Mouse (Mus musculus) midbrain, postnatal 0 days (tissue): ENCODE measurements around the gene Chst8. TPM values are rescaled to one million over a fixed set of nuclear protein-coding genes. Genes with fewer than 3 reads are reported as not detected.
A peak's percentile ranks its signal among the peaks of the same experiment; 100 is the strongest.

ENCODE experiments used
- ATAC-seq: fragments of 200-750 bp; cut with Nextera tagmentation; 2 replicates; pipeline ENCODE4 v1.8.0; 2017; ENCODE audit warnings: moderate number of reproducible peaks, mild to moderate bottlenecking, moderate TSS enrichment, moderate library complexity; ENCODE audit not compliant: low FRiP score
- DNase-seq: peaks from one replicate; pipeline ENCODE4 v3.0.0-alpha.2; 2015; ENCODE audit warnings: low spot score
- H3K27ac ChIP-seq: fragments of 300-500 bp; sonication (generic); 2 replicates; pipeline ENCODE4 v1.5.1; 2014; ENCODE audit warnings: low read depth, mild to moderate bottlenecking, low read length, mixed read lengths
- H3K27me3 ChIP-seq: fragments of 300-500 bp; sonication (generic); 2 replicates; pipeline ENCODE4 v1.6.1; 2014; ENCODE audit warnings: low read length, control low read depth, mixed read lengths; ENCODE audit not compliant: insufficient read depth
- H3K36me3 ChIP-seq: fragments of 300-500 bp; sonication (generic); 2 replicates; pipeline ENCODE4 v1.6.1; 2014; ENCODE audit warnings: low read length, control low read depth, mixed read lengths; ENCODE audit not compliant: insufficient read depth
- H3K4me1 ChIP-seq: fragments of 300-500 bp; sonication (generic); 2 replicates; pipeline ENCODE4 v1.6.1; 2014; ENCODE audit warnings: mild to moderate bottlenecking, control low read depth, antibody characterized with exemption, low read length, mixed read lengths; ENCODE audit not compliant: insufficient read depth
- H3K4me2 ChIP-seq: fragments of 300-500 bp; sonication (generic); 2 replicates; pipeline ENCODE4 v1.6.1; 2014; ENCODE audit warnings: low read depth, mild to moderate bottlenecking, low read length, mixed read lengths; ENCODE audit not compliant: poor library complexity, severe bottlenecking
- H3K4me3 ChIP-seq: fragments of 300-500 bp; sonication (generic); 2 replicates; pipeline ENCODE4 v1.5.1; 2014; ENCODE audit warnings: low read depth, mild to moderate bottlenecking, low read length, moderate library complexity
- H3K9ac ChIP-seq: fragments of 300-500 bp; sonication (generic); replicated peaks from 2 replicates; pipeline ENCODE4 v1.6.1; 2014; ENCODE audit warnings: mild to moderate bottlenecking, low read length, moderate library complexity, mixed read lengths; ENCODE audit not compliant: poor library complexity, severe bottlenecking
- H3K9me3 ChIP-seq: fragments of 300-500 bp; sonication (generic); 2 replicates; pipeline ENCODE4 v1.6.1; 2016; ENCODE audit warnings: low read length, control low read depth
- CTCF ChIP-seq: IDR thresholded peaks from 2 replicates; pipeline ENCODE4 v1.5.1; 2016; ENCODE audit warnings: antibody characterized with exemption, mild to moderate bottlenecking
- WGBS: fragments of 180-500 bp; shearing (Covaris S2); extraction: QIAGEN DNeasy Blood & Tissue Kit; methylation state at CpG from one replicate; pipeline ENCODE4 v1.1.7; 2014; 5-methylcytosine and 5-hydroxymethylcytosine counted together
- polyA plus RNA-seq: library from polyadenylated mRNA; unstranded; fragments of >200 nt; fragmentation: Nextera tagmentation; extraction: Ambion mirVana; gene quantifications from 2 replicates; pipeline ENCODE4 v1.2.1, GENCODE M21; 2015
- total RNA-seq: library from RNA; depleted of rRNA; stranded (reverse); fragments of >200 nt; gene quantifications from 2 replicates; pipeline ENCODE4 v1.2.3, GENCODE M21; 2014

Gene Chst8
- total and polyA plus RNA-seq, 2 experiments from 2014 or later, result 16.2 to 20.1 TPM

- ATAC-seq (no peak), DNase-seq (no peak)
- H3K4me1 ChIP-seq, result no peaks in the 10 kb centered on the region
- 50% methylated on average over 9 of the region's 9 CpGs for WGBS
- TF ChIP-seq CTCF, result no peak
- H3K9me3 ChIP-seq, result no peaks in the 10 kb centered on the region
- no peak overlapping the region for H3K4me3 ChIP-seq
- H3K27ac ChIP-seq, result no peak overlapping the region
- H3K36me3 ChIP-seq, result no peaks in the 10 kb centered on the region
- H3K9ac ChIP-seq, result no peak overlapping the region
- H3K4me2 ChIP-seq, result no peak overlapping the region
- H3K27me3 ChIP-seq, result no peaks in the 10 kb centered on the region
Measured at GRCm38 (mm10) chr7:34696086-34696485, 116.4 kb downstream of the Chst8 start.

GRCm38 (mm10) chr7:34694898-34695297 lies 117.6 kb downstream of the Chst8 start:
- no peak for ATAC-seq
- H3K27ac ChIP-seq, result no peak overlapping the region
- no peak overlapping the region for H3K9ac ChIP-seq
- WGBS, result 28% methylated on average over 9 of the region's 9 CpGs
- no peak overlapping the region for H3K4me2 ChIP-seq
- H3K27me3 ChIP-seq, result no peaks in the 10 kb centered on the region
- no peaks in the 10 kb centered on the region for H3K9me3 ChIP-seq
- TF ChIP-seq CTCF, result no peak
- DNase-seq, result no peak
- no peak overlapping the region for H3K4me3 ChIP-seq
- no peaks in the 10 kb centered on the region for H3K4me1 ChIP-seq
- no peaks in the 10 kb centered on the region for H3K36me3 ChIP-seq

- no peak for TF ChIP-seq CTCF
- H3K9me3 ChIP-seq, result no peaks in the 10 kb centered on the region
- H3K36me3 ChIP-seq, result no peaks in the 10 kb centered on the region
- no peak overlapping the region for H3K27ac ChIP-seq
- no peak overlapping the region for H3K4me2 ChIP-seq
- WGBS, result 94% methylated on average over 13 of the region's 13 CpGs
- H3K4me3 ChIP-seq, result no peak overlapping the region
- DNase-seq (no peak), ATAC-seq (no peak)
- no peaks in the 10 kb centered on the region for H3K27me3 ChIP-seq
- H3K9ac ChIP-seq, result no peak overlapping the region
- H3K4me1 ChIP-seq, result no peaks in the 10 kb centered on the region
Measured at GRCm38 (mm10) chr7:34693916-34694315, 118.6 kb downstream of the Chst8 start.

- Histone ChIP-seq H3K9me3 (no peaks in the 10 kb centered on the region), H3K4me1 (no peaks in the 10 kb centered on the region), H3K36me3 (no peaks in the 10 kb centered on the region), H3K4me3 (no peak overlapping the region), H3K27ac (0 out of 2 replicates have a peak overlapping the region, but pooled peaks have one; percentile 3), H3K4me2 (no peak overlapping the region), H3K27me3 (no peaks in the 10 kb centered on the region), H3K9ac (no peak overlapping the region)
- ATAC-seq, result no peak
- TF ChIP-seq CTCF, result no peak
- peak; percentile 63 for DNase-seq
- whole genome bisulfite sequencing, result 73% methylated on average over 4 of the region's 4 CpGs
Measured at GRCm38 (mm10) chr7:34693072-34693471, 119.4 kb downstream of the Chst8 start.

- DNase-seq, result no peak
- no peak overlapping the region for H3K27ac ChIP-seq
- WGBS, result 37% methylated on average over 13 of the region's 13 CpGs
Measured at GRCm38 (mm10) chr7:34690111-34690510, 122.4 kb downstream of the Chst8 start.

GRCm38 (mm10) chr7:34689028-34689427 lies 123.5 kb downstream of the Chst8 start:
- H3K9ac ChIP-seq, result no peak overlapping the region
- no peaks in the 10 kb centered on the region for H3K4me1 ChIP-seq
- no peak for TF ChIP-seq CTCF
- H3K36me3 ChIP-seq, result no peaks in the 10 kb centered on the region
- no peak for ATAC-seq
- no peak overlapping the region for H3K4me3 ChIP-seq
- H3K9me3 ChIP-seq, result no peaks in the 10 kb centered on the region
- DNase-seq, result peak; percentile 41
- H3K27me3 ChIP-seq, result no peaks in the 10 kb centered on the region
- no peak overlapping the region for H3K4me2 ChIP-seq
- no peak overlapping the region for H3K27ac ChIP-seq
- WGBS, result 18% methylated on average over 6 of the region's 6 CpGs

More at GRCm38 (mm10) chr7:34690111-34690510, 122.4 kb downstream of the Chst8 start:
- Histone ChIP-seq H3K9ac (no peak overlapping the region), H3K9me3 (no peaks in the 10 kb centered on the region), H3K27me3 (no peaks in the 10 kb centered on the region), H3K4me3 (no peak overlapping the region), H3K4me2 (no peak overlapping the region), H3K4me1 (no peaks in the 10 kb centered on the region), H3K36me3 (no peaks in the 10 kb centered on the region)
- ATAC-seq, result no peak
- no peak for TF ChIP-seq CTCF
